22 mouse cellular contexts compared by ENCODE assay signal in the genomic region with DNA sequence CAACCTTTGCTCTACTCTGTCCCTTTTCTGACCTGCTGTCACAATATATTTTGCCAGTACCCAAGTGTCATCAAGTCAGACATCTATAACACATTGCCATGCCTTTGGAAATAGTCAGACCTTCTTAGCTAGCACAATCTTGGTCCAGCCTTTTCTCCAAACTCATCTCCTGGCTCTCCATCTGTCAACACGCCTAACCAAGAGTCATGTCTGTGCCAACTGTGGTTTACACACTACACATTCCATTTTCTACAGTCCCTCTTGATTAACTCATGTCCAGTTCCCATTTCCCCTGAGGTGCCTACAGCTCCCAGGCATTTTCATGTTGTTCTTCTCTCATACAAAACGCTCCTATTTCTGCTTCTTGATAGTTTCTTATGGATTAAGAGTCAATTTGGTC.
DNase-seq lines count a peak whose midpoint lies in the region; ATAC-seq and TF ChIP-seq lines count a peak whose summit lies in the region.
"Had no signal": no experiment of that assay in that cellular context is flagged by ENCODE, and none has a peak within 500 bp of the region (broad histone marks: within the 10 kb centered on the region; RNA-seq: fewer than 3 reads in every experiment).

No protein-coding gene starts in this region.

- H3K9ac ChIP-seq in liver, postnatal 0 days (replicated peaks): no peak overlapping the region
- H3K9ac ChIP-seq in liver, embryonic 11.5 days (ENCODE audit: low read depth, low read length): no peak overlapping the region
- no peak overlapping the region for H3K9ac ChIP-seq in forebrain, postnatal 0 days
- H3K9ac ChIP-seq: embryonic facial prominence, embryonic 12.5 days; forebrain, embryonic 12.5 days had no signal

- no peak for TF ChIP-seq CTCF in liver, postnatal 0 days (IDR thresholded peaks at IDR 0.05; ENCODE audit: low read depth)
- TF ChIP-seq CTCF in forebrain, postnatal 0 days (IDR thresholded peaks at IDR 0.05; ENCODE audit: low read depth): no peak

- H3K4me2 ChIP-seq in liver, postnatal 0 days (ENCODE audit: low read depth, low read length): no peak overlapping the region
- H3K4me2 ChIP-seq in liver, embryonic 11.5 days: no peak overlapping the region
- H3K4me2 ChIP-seq in forebrain, postnatal 0 days (ENCODE audit: low read depth): no peak overlapping the region
- H3K4me2 ChIP-seq: embryonic facial prominence, embryonic 12.5 days; forebrain, embryonic 12.5 days had no signal

- no peak for TF ChIP-seq EP300 in liver, postnatal 0 days (IDR thresholded peaks at IDR 0.05; ENCODE audit: low read depth)

- H3K4me3 ChIP-seq in liver, postnatal 0 days (ENCODE audit: low read depth, low read length): no peak overlapping the region
- no peak overlapping the region for H3K4me3 ChIP-seq in liver, embryonic 11.5 days (ENCODE audit: low read depth, low read length)
- H3K4me3 ChIP-seq in forebrain, postnatal 0 days (ENCODE audit: low read depth, low read length): no peak overlapping the region
- H3K4me3 ChIP-seq: embryonic facial prominence, embryonic 10.5 days; embryonic facial prominence, embryonic 12.5 days; forebrain, embryonic 10.5 days; forebrain, embryonic 12.5 days had no signal

- no peaks in the 10 kb centered on the region for H3K27me3 ChIP-seq in liver, postnatal 0 days (ENCODE audit: insufficient read depth, low read length)
- no peaks in the 10 kb centered on the region for H3K27me3 ChIP-seq in liver, embryonic 11.5 days (replicated peaks; ENCODE audit: control insufficient read depth, insufficient read depth, low read length)
- H3K27me3 ChIP-seq in forebrain, postnatal 0 days (ENCODE audit: insufficient read depth, low read length): no peaks in the 10 kb centered on the region
- H3K27me3 ChIP-seq: CH12.LX; embryonic facial prominence, embryonic 12.5 days; forebrain, embryonic 12.5 days had no signal

- WGBS in liver, postnatal 0 days (ENCODE audit: insufficient replicate concordance): 60% methylated on average over 2 of the region's 2 CpGs
- 72% methylated on average over 2 of the region's 2 CpGs for WGBS in liver, embryonic 11.5 days
- 83% methylated on average over 2 of the region's 2 CpGs for WGBS in forebrain, postnatal 0 days

- H3K9me3 ChIP-seq in liver, postnatal 0 days (ENCODE audit: low read length): no peaks in the 10 kb centered on the region
- no peaks in the 10 kb centered on the region for H3K9me3 ChIP-seq in liver, embryonic 11.5 days (ENCODE audit: control insufficient read depth, low read length)
- no peaks in the 10 kb centered on the region for H3K9me3 ChIP-seq in forebrain, postnatal 0 days (ENCODE audit: low read length)
- H3K9me3 ChIP-seq: embryonic facial prominence, embryonic 10.5 days; embryonic facial prominence, embryonic 12.5 days; forebrain, embryonic 10.5 days; forebrain, embryonic 12.5 days; G1E had no signal

- no peak for DNase-seq in liver, postnatal 0 days
- no peak for DNase-seq in liver, embryonic 11.5 days (ENCODE audit: low spot score)
- DNase-seq in adipocyte (ENCODE audit: low spot score): peak; percentile 39
- no peak for DNase-seq in forebrain, postnatal 0 days
- DNase-seq in frontal cortex, adult 2 months (ENCODE audit: extremely low spot score in 1 of 2, low spot score in 1 of 2): no peak
- DNase-seq: adrenal gland, adult 8-10 months; adrenal gland, postnatal 14 days; adrenal gland, postnatal 36 days; cerebellum, adult 11-12 months; cerebellum, adult 2 months; cerebellum, adult 9-10 months; cerebellum, postnatal 10 days; cerebellum, postnatal 25 days had no signal

- no peaks in the 10 kb centered on the region for H3K4me1 ChIP-seq in liver, postnatal 0 days (ENCODE audit: insufficient read depth)
- H3K4me1 ChIP-seq in liver, embryonic 11.5 days (replicated peaks; ENCODE audit: control insufficient read depth, insufficient read depth, low read length): no peaks in the 10 kb centered on the region
- H3K4me1 ChIP-seq in forebrain, postnatal 0 days (ENCODE audit: insufficient read depth): no peaks in the 10 kb centered on the region
- H3K4me1 ChIP-seq: embryonic facial prominence, embryonic 10.5 days; embryonic facial prominence, embryonic 12.5 days; forebrain, embryonic 10.5 days; forebrain, embryonic 12.5 days had no signal

- H3K36me3 ChIP-seq in liver, postnatal 0 days (replicated peaks; ENCODE audit: insufficient read depth, low read length): no peaks in the 10 kb centered on the region
- no peaks in the 10 kb centered on the region for H3K36me3 ChIP-seq in liver, embryonic 11.5 days (ENCODE audit: control insufficient read depth, insufficient read depth, low read length)
- H3K36me3 ChIP-seq in forebrain, postnatal 0 days (ENCODE audit: insufficient read depth): no peaks in the 10 kb centered on the region
- H3K36me3 ChIP-seq: embryonic facial prominence, embryonic 10.5 days; embryonic facial prominence, embryonic 12.5 days; forebrain, embryonic 10.5 days; forebrain, embryonic 12.5 days; G1E had no signal

- no peak overlapping the region for H3K27ac ChIP-seq in liver, postnatal 0 days (ENCODE audit: low read depth)
- no peak overlapping the region for H3K27ac ChIP-seq in liver, embryonic 11.5 days (ENCODE audit: low read depth, low read length)
- H3K27ac ChIP-seq in forebrain, postnatal 0 days (ENCODE audit: low read depth, low read length): no peak overlapping the region
- H3K27ac ChIP-seq: embryonic facial prominence, embryonic 10.5 days; embryonic facial prominence, embryonic 12.5 days; forebrain, embryonic 10.5 days; forebrain, embryonic 12.5 days had no signal

- ATAC-seq in liver, postnatal 0 days: peak; percentile 48
- no peak for ATAC-seq in liver, embryonic 11.5 days (replicated peaks; ENCODE audit: low FRiP score)
- no peak for ATAC-seq in forebrain, postnatal 0 days
- ATAC-seq: CD4-positive, CD25-positive, alpha-beta regulatory T cell, adult 4 months; forebrain, embryonic 14.5 days; forebrain, embryonic 16.5 days had no signal
